ENCODE assay signal across 19 mouse cellular contexts in genomic region chr9:61478862-61479261, GRCm38 (mm10).
DNase-seq lines count a peak whose midpoint lies in the region; ATAC-seq lines count a peak whose summit lies in the region.
"Had no signal": no experiment of that assay in that cellular context is flagged by ENCODE, and none has a peak within 500 bp of the region (broad histone marks: within the 10 kb centered on the region; RNA-seq: fewer than 3 reads in every experiment).

No protein-coding gene starts in this region.

- H3K4me2 ChIP-seq in embryonic facial prominence, embryonic 14.5 days (ENCODE audit: low read depth, low read length), result no peak overlapping the region
- H3K4me2 ChIP-seq: heart, embryonic 15.5 days; limb, embryonic 12.5 days; midbrain, embryonic 15.5 days had no signal

- no peaks in the 10 kb centered on the region for H3K4me1 ChIP-seq in embryonic facial prominence, embryonic 14.5 days (ENCODE audit: control insufficient read depth, insufficient read depth, low read length)
- peaks cover 19% of the 10 kb centered on the region for H3K4me1 ChIP-seq in embryonic facial prominence, embryonic 10.5 days
- H3K4me1 ChIP-seq: heart, embryonic 15.5 days; limb, embryonic 12.5 days had no signal

- no peak overlapping the region for H3K4me3 ChIP-seq in embryonic facial prominence, embryonic 14.5 days (ENCODE audit: low read depth, low read length)
- no peak overlapping the region for H3K4me3 ChIP-seq in embryonic facial prominence, embryonic 10.5 days
- H3K4me3 ChIP-seq: heart, embryonic 15.5 days; limb, embryonic 12.5 days; midbrain, embryonic 15.5 days had no signal

- H3K36me3 ChIP-seq in embryonic facial prominence, embryonic 14.5 days (ENCODE audit: control insufficient read depth, insufficient read depth, low read length), result no peaks in the 10 kb centered on the region
- H3K36me3 ChIP-seq in embryonic facial prominence, embryonic 10.5 days (replicated peaks), result no peaks in the 10 kb centered on the region
- H3K36me3 ChIP-seq: heart, embryonic 15.5 days; limb, embryonic 12.5 days; midbrain, embryonic 15.5 days had no signal

- H3K27me3 ChIP-seq in embryonic facial prominence, embryonic 14.5 days (replicated peaks; ENCODE audit: control insufficient read depth, insufficient read depth, low read length), result no peaks in the 10 kb centered on the region
- H3K27me3 ChIP-seq in embryonic facial prominence, embryonic 10.5 days (replicated peaks; ENCODE audit: low read depth, poor library complexity, severe bottlenecking), result peaks cover 13% of the 10 kb centered on the region

- DNase-seq in embryonic facial prominence, embryonic 14.5 days (ENCODE audit: low spot score), result peak; percentile 50
- DNase-seq in embryonic facial prominence, embryonic 10.5 days (ENCODE audit: low spot score), result no peak
- peak; percentile 8 for DNase-seq in thymus, postnatal 25 days
- no peak for DNase-seq in thymus, postnatal 36 days
- DNase-seq in naive thymus-derived CD4-positive, alpha-beta T cell, adult 2 months (ENCODE audit: low read depth), result peak; percentile 25
- no peak for DNase-seq in c-Kit-positive CD71-positive TER-119-positive erythroid progenitor cells, embryonic 14.5 days (ENCODE audit: low spot score)
- no peak for DNase-seq in kidney, postnatal 10 days
- DNase-seq: forebrain, postnatal 0 days; kidney, adult 8-10 months; kidney, postnatal 36 days; layer of hippocampus, adult 9-11 months had no signal

- no peak overlapping the region for H3K27ac ChIP-seq in embryonic facial prominence, embryonic 14.5 days (replicated peaks; ENCODE audit: low read depth, low read length)
- no peak overlapping the region for H3K27ac ChIP-seq in embryonic facial prominence, embryonic 10.5 days (replicated peaks)
- H3K27ac ChIP-seq: heart, embryonic 15.5 days; limb, embryonic 12.5 days; liver, embryonic 14.5 days; midbrain, embryonic 15.5 days; stomach, postnatal 0 days had no signal

- peak; percentile 60; the same call in 1 of the 2 replicates for ATAC-seq in embryonic facial prominence, embryonic 14.5 days (ENCODE audit: low read depth)
- no peak for ATAC-seq in granulocyte monocyte progenitor cell, adult 5-6 weeks (replicated peaks; ENCODE audit: poor library complexity, severe bottlenecking)
- ATAC-seq: forebrain, postnatal 0 days; inflammation-experienced regulatory T-cells, adult 6 months; lung, postnatal 0 days had no signal

- no peak overlapping the region for H3K9ac ChIP-seq in embryonic facial prominence, embryonic 14.5 days (ENCODE audit: low read depth, low read length)
- H3K9ac ChIP-seq: forebrain, postnatal 0 days; heart, embryonic 15.5 days; limb, embryonic 12.5 days; liver, embryonic 14.5 days; midbrain, embryonic 15.5 days had no signal

- H3K9me3 ChIP-seq in embryonic facial prominence, embryonic 14.5 days (ENCODE audit: control insufficient read depth, low read length), result no peaks in the 10 kb centered on the region
- H3K9me3 ChIP-seq in embryonic facial prominence, embryonic 10.5 days, result no peaks in the 10 kb centered on the region
- H3K9me3 ChIP-seq: heart, embryonic 15.5 days; limb, embryonic 12.5 days; midbrain, embryonic 15.5 days had no signal

- 23% methylated on average over 9 of the region's 9 CpGs for WGBS in embryonic facial prominence, embryonic 14.5 days
- WGBS in embryonic facial prominence, embryonic 10.5 days, result 32% methylated on average over 9 of the region's 9 CpGs

Comparison
In these comparisons a context has a peak if more than half of its experiments do, and no peak if none do; other contexts are left out.
1. DNase-seq: peak in embryonic facial prominence, embryonic 14.5 days (single experiment), thymus, postnatal 25 days (single experiment) and naive thymus-derived CD4-positive, alpha-beta T cell, adult 2 months (single experiment); none in embryonic facial prominence, embryonic 10.5 days (single experiment), thymus, postnatal 36 days (0 of 2), c-Kit-positive CD71-positive TER-119-positive erythroid progenitor cells, embryonic 14.5 days (single experiment) and kidney, postnatal 10 days (single experiment).